Comparison of ENCODE assay signal across 10 mouse cellular contexts in the genomic region with DNA sequence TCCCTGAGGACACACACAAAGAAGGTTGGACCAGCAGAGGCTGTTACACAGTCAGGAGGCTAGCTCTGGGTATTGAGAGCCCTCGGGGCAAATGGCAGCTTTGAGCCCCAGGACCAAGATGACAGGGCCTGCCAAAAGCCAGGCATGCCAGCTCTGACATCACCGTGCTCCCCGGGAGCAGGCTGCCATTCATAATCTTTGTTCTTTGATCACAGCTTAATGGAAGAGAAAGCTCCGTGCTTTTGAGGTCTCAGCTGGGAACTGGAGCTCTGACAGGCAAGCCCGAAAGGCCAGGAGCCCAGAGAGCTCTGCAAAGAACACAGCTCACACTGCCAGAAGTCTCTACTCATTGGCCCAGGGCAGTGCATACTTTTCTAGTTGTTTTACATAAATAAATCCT.
DNase-seq lines count a peak whose midpoint lies in the region; ATAC-seq and TF ChIP-seq lines count a peak whose summit lies in the region.
"Had no signal": no experiment of that assay in that cellular context is flagged by ENCODE, and none has a peak within 500 bp of the region (broad histone marks: within the 10 kb centered on the region; RNA-seq: fewer than 3 reads in every experiment).

No protein-coding gene starts in this region.

- H3K4me2 ChIP-seq in embryonic facial prominence, embryonic 11.5 days (ENCODE audit: low read depth, low read length): no peak overlapping the region
- H3K4me2 ChIP-seq in hindbrain, embryonic 13.5 days: no peak overlapping the region
- H3K4me2 ChIP-seq in midbrain, postnatal 0 days (ENCODE audit: low read depth, low read length, poor library complexity, severe bottlenecking): no peak overlapping the region

- no peak overlapping the region for H3K27ac ChIP-seq in embryonic facial prominence, embryonic 11.5 days (replicated peaks; ENCODE audit: low read depth, low read length)
- H3K27ac ChIP-seq in hindbrain, embryonic 13.5 days: 0 out of 2 replicates have a peak overlapping the region, but pooled peaks have one; percentile 19
- H3K27ac ChIP-seq in midbrain, postnatal 0 days (ENCODE audit: low read depth, low read length): no peak overlapping the region

- no peaks in the 10 kb centered on the region for H3K36me3 ChIP-seq in embryonic facial prominence, embryonic 11.5 days (replicated peaks; ENCODE audit: control insufficient read depth, insufficient read depth, low read depth, low read length)
- H3K36me3 ChIP-seq in hindbrain, embryonic 13.5 days: no peaks in the 10 kb centered on the region
- no peaks in the 10 kb centered on the region for H3K36me3 ChIP-seq in midbrain, postnatal 0 days (ENCODE audit: insufficient read depth, low read length)

- H3K4me3 ChIP-seq in embryonic facial prominence, embryonic 11.5 days (ENCODE audit: low read depth, low read length): no peak overlapping the region
- no peak overlapping the region for H3K4me3 ChIP-seq in hindbrain, embryonic 13.5 days
- H3K4me3 ChIP-seq in midbrain, postnatal 0 days (ENCODE audit: low read depth, low read length): no peak overlapping the region
- H3K4me3 ChIP-seq: erythroblast, embryonic 14.5 days had no signal

- no peaks in the 10 kb centered on the region for H3K27me3 ChIP-seq in embryonic facial prominence, embryonic 11.5 days (ENCODE audit: control insufficient read depth, insufficient read depth, low read length)
- H3K27me3 ChIP-seq in hindbrain, embryonic 13.5 days: no peaks in the 10 kb centered on the region
- no peaks in the 10 kb centered on the region for H3K27me3 ChIP-seq in midbrain, postnatal 0 days (ENCODE audit: insufficient read depth, low read length)
- H3K27me3 ChIP-seq: Patski had no signal

- peak; percentile 2 for DNase-seq in adrenal gland, postnatal 25 days
- DNase-seq in adrenal gland, adult 8-10 months: no peak
- peak; percentile 28 for DNase-seq in embryonic facial prominence, embryonic 11.5 days (ENCODE audit: low spot score)
- peak; percentile 74 for DNase-seq in midbrain, postnatal 0 days (ENCODE audit: low spot score)
- DNase-seq in natural killer cell, adult 2 months (ENCODE audit: low spot score in 2 of 2): no peak
- no peak for DNase-seq in kidney, postnatal 10 days
- DNase-seq in spleen, postnatal 14 days (ENCODE audit: low spot score in 2 of 2): no peak

- WGBS in embryonic facial prominence, embryonic 11.5 days: 36% methylated on average over 5 of the region's 5 CpGs
- 19% methylated on average over 5 of the region's 5 CpGs for WGBS in hindbrain, embryonic 13.5 days
- 9% methylated on average over 5 of the region's 5 CpGs for WGBS in midbrain, postnatal 0 days

- 0 out of 2 replicates have a peak, but pooled peaks have one; percentile 56 for ATAC-seq in embryonic facial prominence, embryonic 11.5 days (replicated peaks; ENCODE audit: insufficient number of reproducible peaks, low FRiP score, low TSS enrichment, low read depth)
- ATAC-seq in hindbrain, embryonic 13.5 days (ENCODE audit: low FRiP score): peak; percentile 79
- ATAC-seq in midbrain, postnatal 0 days (ENCODE audit: low FRiP score): peak; percentile 82
- ATAC-seq: Patski had no signal

- TF ChIP-seq CTCF in midbrain, postnatal 0 days (IDR thresholded peaks at IDR 0.05): no peak

- no peak overlapping the region for H3K9ac ChIP-seq in embryonic facial prominence, embryonic 11.5 days (replicated peaks; ENCODE audit: low read length)
- no peak overlapping the region for H3K9ac ChIP-seq in hindbrain, embryonic 13.5 days
- no peak overlapping the region for H3K9ac ChIP-seq in midbrain, postnatal 0 days (replicated peaks; ENCODE audit: low read length, poor library complexity, severe bottlenecking)

- H3K4me1 ChIP-seq in embryonic facial prominence, embryonic 11.5 days (ENCODE audit: control insufficient read depth, insufficient read depth, low read length): no peaks in the 10 kb centered on the region
- peaks cover 13% of the 10 kb centered on the region for H3K4me1 ChIP-seq in hindbrain, embryonic 13.5 days (replicated peaks)
- H3K4me1 ChIP-seq in midbrain, postnatal 0 days (ENCODE audit: insufficient read depth, low read length): no peaks in the 10 kb centered on the region

- no peaks in the 10 kb centered on the region for H3K9me3 ChIP-seq in embryonic facial prominence, embryonic 11.5 days (replicated peaks; ENCODE audit: control insufficient read depth, low read length)
- no peaks in the 10 kb centered on the region for H3K9me3 ChIP-seq in hindbrain, embryonic 13.5 days
- H3K9me3 ChIP-seq in midbrain, postnatal 0 days (ENCODE audit: low read length): no peaks in the 10 kb centered on the region

Comparison
In these comparisons a context has a peak if more than half of its experiments do, and no peak if none do; other contexts are left out.
1. DNase-seq: peak in adrenal gland, postnatal 25 days (single experiment), embryonic facial prominence, embryonic 11.5 days (single experiment) and midbrain, postnatal 0 days (single experiment); none in adrenal gland, adult 8-10 months (single experiment), natural killer cell, adult 2 months (0 of 2), kidney, postnatal 10 days (single experiment) and spleen, postnatal 14 days (0 of 2).
2. Peak in every context shown above with its lines, with median percentiles within 50 percentile points of each other: ATAC-seq.